Mouse (Mus musculus) right cerebral cortex, adult 18-20 months (tissue): ENCODE results near the gene Znhit3.
A peak's percentile ranks its signal among the peaks of the same experiment; 100 is the strongest.

Experiments used
- DNase-seq: peaks from one replicate; pipeline ENCODE4 v3.0.0; 2022; ENCODE audit warnings: mixed read lengths

The Znhit3 gene

GRCm38 (mm10) chr11:84916053-84916702, at the start of gene Znhit3:
TSS of gene Znhit3 (minus strand) at chr11:84916366.
- peak; percentile 90 for DNase-seq

- DNase-seq = no peak
These were observed 47.4 kb upstream of the Znhit3 start for GRCm38 (mm10) chr11:84963556-84963955.

DNA sequence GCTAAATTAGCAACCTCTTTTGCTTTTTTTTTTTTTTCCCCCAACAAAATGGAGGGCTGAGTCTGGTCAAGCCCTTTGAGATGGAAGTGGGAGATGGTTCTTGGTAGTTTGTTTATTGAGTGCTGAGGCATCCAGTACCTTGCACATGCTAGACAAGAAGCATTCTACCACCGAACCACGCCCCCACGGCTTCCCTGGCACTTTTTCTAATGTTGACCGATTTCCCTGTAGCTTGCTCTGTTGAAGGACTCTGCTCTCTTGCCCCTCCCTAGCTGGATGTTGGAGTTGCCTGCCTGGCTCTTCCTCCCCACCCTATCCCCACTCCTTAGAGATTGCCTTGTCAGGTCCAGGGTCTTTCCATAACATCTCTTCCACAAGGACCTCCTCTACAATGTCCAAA, 46.4 kb upstream of the Znhit3 start:
- DNase-seq = no peak

- no peak for DNase-seq
These were observed 45.4 kb upstream of the Znhit3 start for GRCm38 (mm10) chr11:84961571-84961970.

- DNase-seq = no peak
These were observed 44.6 kb upstream of the Znhit3 start for GRCm38 (mm10) chr11:84960780-84961179.

- no peak for DNase-seq
These were observed 44.1 kb upstream of the Znhit3 start for GRCm38 (mm10) chr11:84960291-84960690.

GRCm38 (mm10) chr11:84959701-84960181, 43.6 kb upstream of the Znhit3 start:
- DNase-seq = no peak

GRCm38 (mm10) chr11:84959181-84959580, 43.0 kb upstream of the Znhit3 start:
- no peak for DNase-seq

DNA sequence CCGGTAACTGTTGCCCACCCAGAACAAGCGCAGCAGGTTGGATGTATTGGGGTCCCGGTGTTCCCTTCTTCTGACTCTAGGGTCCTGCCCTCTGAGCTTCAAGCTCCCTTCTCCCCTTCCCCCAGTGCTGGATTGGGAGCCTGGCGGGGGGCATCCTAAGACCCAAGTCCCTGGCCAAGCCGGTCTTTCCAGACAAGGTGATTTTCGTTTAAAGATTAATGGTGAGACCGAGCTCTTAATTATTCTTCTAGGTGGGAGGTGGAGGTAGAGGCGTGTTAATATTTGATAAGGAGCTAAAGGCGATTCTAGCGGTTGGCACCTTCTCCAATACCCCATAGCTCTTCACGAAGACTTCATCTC, 42.1 kb upstream of the Znhit3 start:
- DNase-seq = no peak

DNA sequence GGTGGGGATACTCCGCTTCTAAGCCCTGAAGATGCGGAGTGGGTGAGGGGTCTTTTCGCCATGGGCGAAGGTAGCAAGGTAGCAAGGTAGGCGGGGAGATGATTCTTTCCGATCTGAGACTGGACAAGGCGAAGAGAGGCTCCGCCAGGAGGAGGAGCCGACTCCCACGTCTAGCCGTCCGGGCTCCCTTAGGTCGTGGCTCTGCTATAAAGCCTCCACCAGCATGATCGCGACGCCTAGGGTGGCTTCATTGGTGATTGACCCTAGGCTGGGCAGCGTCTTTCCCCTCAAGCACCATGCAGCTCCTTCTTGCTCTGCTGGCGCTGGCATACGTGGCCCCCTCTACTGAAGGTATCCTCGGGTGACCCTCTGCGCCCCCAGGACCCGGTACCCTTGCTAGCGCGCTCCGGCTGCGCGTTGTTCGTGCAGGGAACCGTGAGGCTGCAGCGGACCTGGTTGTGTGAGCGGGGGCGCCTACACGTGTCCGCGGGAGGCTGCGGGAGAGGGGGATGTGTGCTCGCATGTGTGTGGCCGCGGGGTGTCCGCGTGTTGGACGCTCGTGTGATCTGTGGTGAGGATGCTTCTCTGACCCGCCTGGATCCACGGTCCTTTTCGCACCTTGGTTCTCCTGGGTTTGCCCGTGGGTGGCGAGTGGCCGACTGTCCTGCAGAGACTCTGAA, 41.6 kb upstream of the Znhit3 start, which contains the start of gene Car4:
Gene Car4, plus strand, starts transcription at position 196 of the 680 bp plus-strand sequence.
- peak; percentile 49 for DNase-seq

- DNase-seq = no peak
These were observed 41.0 kb upstream of the Znhit3 start for GRCm38 (mm10) chr11:84957171-84957570.

GRCm38 (mm10) chr11:84956400-84956799, 40.2 kb upstream of the Znhit3 start:
- no peak for DNase-seq

DNA sequence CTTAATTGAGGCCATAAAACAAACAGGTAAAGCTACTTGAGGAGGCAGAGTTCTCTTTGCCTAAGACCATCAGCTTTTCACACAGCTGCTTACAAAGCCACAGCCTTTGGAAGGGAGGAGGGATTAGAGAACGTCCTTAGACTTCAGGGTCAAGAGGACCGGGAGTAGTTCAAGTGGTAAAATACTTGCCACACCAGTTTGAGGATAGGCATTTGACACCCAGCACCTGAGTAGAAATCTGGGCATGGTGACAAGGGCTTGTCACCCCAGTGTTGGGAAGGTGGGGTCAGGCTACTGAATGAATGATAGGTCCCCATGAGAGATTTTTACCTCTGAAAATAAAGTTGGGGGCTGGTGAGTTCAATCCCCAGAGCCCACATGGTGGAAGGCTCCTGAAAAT, 36.4 kb upstream of the Znhit3 start:
- no peak for DNase-seq

DNA sequence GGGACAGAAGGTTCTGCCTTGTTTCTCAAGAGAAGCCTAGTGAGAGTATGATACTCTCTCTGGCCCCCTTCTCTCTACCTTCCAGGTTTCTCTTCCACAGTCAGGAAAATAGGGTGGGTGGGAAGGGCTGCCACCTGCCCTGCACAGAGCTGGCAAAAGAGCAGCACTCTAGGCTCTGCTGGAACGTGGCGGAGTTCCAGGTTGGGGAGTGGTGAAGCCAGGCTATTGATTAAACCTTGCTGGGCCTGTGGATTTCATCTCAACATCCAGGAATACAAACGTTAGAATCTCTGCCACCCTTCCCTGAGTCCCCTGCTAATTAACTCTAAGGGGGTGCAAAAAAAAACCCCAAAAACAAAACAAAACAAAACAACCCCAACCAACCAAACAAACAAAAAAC, 32.4 kb upstream of the Znhit3 start:
- no peak for DNase-seq

DNA sequence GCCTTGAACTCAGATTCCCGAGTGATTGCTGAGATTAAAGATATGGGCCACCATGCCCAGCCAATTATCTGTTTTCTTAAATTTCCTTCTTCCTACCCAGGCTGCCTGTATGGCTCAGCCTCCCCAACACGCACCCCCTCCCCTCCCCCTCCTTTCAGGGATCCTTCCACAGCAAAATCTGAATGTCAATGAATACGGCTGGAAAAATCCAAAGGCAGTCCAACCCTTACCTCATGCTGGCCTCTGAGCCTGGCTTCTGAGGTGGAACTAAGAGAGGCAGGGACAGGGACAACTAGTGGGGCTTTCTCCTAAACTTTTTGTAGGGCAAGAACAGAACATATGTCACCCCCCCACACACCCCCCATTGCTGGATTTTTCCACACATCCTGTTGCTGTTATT, 31.9 kb upstream of the Znhit3 start:
- DNase-seq = no peak

DNA sequence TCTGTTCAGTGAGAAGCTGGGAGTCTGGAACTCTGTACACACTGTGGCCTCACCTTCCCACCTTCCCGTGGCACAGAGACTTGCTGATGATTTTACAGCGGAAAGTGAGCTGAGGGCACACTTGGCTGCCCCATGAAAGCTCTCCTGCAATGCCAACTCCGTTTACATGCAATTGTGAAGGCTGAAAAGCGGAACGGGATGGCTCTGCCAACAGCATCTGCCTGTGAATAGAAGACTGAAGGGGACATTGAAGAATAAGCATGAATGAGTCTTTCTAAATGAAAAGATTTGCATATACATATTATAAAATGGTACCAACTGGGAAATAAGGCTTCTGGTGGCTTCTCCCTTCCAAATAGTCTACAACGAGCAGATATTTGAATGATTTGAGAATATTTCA, 31.0 kb upstream of the Znhit3 start:
- no peak for DNase-seq

DNA sequence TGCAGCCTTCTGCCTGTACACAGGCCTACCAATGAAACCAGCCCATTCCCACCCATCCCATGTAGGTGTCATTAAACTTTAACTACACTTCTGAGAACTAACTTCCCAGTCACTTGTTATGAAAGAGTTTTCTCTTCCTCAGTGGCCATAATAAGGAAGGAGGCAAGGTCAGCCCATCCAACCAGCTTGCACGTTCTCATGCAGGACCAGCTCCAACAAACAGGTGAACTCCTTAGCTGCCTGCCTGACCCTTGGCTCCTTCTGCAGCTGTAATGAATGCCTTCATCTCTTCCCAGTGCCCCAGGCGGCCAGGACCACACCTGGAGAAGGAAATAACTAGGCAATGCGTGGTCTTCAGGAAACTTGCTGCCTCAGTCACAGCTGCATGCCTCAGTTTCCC, 29.7 kb upstream of the Znhit3 start:
- DNase-seq = no peak

DNA sequence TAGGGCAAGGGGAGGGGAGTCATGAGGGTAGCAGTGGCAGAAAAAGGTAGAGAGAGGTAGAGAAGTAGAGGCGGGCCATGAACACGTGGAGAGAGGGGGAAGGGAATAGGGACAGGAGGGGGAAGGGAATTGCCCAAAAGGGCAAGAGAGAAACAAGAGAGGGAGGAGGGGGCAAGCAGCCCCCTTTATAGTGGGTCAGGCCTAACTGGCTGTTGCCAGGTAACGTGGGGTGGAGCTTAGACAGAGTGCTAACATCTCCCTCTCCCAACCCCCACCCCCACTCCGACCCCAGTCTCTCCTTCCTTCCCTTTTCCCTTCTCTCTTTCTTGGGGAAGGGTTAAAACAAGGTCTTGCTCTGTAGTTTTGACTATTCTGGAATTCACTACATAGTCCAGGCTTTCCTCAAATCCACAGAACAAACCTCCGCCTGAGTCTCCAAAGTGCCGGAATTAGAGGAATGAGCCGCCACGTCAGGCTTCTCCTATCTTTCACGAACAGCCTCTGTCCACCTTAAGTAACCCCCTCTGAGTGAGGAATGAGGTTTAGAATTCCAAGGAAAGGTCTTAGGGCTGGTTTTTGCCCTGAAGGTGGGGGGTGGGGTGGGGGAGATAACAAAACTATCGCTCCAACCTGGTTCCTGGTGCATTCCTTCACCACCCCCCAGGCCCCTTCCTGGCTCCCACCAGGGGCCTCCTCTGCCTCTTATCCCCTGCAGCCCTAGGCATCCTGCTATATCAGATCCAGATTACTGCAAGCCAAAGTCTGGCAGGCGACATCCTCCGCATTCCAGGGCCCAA, 28.7 kb upstream of the Znhit3 start:
- DNase-seq = no peak

- no peak for DNase-seq
These were observed 27.8 kb upstream of the Znhit3 start for GRCm38 (mm10) chr11:84943948-84944347.

GRCm38 (mm10) chr11:84940140-84940539, 24.0 kb upstream of the Znhit3 start:
- no peak for DNase-seq

DNA sequence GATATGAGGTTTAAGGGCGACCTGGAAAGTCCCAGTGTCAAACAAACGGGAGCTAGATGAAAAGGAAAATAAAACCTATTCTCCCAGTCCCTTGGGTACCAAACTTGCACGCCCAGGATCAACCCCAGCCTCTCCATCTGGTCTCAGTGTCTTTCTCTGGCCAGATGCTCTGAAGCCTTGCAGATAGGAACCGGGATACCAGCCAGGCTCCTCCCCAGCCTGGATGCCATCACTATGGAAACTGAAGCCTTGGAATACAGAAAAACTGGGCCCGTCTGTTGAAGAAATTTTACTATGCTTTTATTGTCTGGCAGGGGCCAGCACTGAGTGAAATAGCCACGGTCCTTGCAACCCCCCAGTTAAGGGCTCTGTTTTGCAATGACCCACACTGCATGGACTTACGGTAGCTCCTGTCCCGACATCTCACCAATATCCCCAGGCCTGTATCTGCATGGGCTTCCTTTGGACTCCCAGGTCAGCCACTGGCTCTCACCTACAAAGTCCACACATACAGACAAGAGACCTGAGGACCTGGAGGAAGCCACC, 23.4 kb upstream of the Znhit3 start:
- DNase-seq = peak; percentile 69

- DNase-seq = no peak
These were observed 16.1 kb upstream of the Znhit3 start for GRCm38 (mm10) chr11:84932261-84932660.

GRCm38 (mm10) chr11:84920981-84921380, 4.8 kb upstream of the Znhit3 start:
- no peak for DNase-seq
